Mouse (Mus musculus) hindbrain, embryonic 12.5 days (tissue): ENCODE data around the gene Fam171a1. TPM values are rescaled to one million over a fixed set of nuclear protein-coding genes. Genes with fewer than 3 reads are reported as not detected.

ENCODE experiments used
- ATAC-seq: fragments of 200-750 bp; cut with Nextera tagmentation; 2 replicates; pipeline ENCODE4 v1.8.0; 2017; ENCODE audit warnings: moderate TSS enrichment; ENCODE audit not compliant: low FRiP score
- H3K27ac ChIP-seq: fragments of 300-500 bp; sonication (generic); 2 replicates; pipeline ENCODE4 v1.5.1; 2016; ENCODE audit warnings: mild to moderate bottlenecking
- H3K27me3 ChIP-seq: fragments of 300-500 bp; sonication (generic); 2 replicates; pipeline ENCODE4 v1.6.1; 2016; ENCODE audit warnings: mild to moderate bottlenecking
- H3K36me3 ChIP-seq: fragments of 300-500 bp; sonication (generic); 2 replicates; pipeline ENCODE4 v1.6.1; 2016; ENCODE audit warnings: mild to moderate bottlenecking
- H3K4me1 ChIP-seq: fragments of 300-500 bp; sonication (generic); 2 replicates; pipeline ENCODE4 v1.6.1; 2016
- H3K4me2 ChIP-seq: fragments of 300-500 bp; sonication (generic); replicated peaks from 2 replicates; pipeline ENCODE4 v1.6.1; 2016; ENCODE audit warnings: mild to moderate bottlenecking
- H3K4me3 ChIP-seq: fragments of 300-500 bp; sonication (generic); 2 replicates; pipeline ENCODE4 v1.5.1; 2016; ENCODE audit warnings: mild to moderate bottlenecking
- H3K9ac ChIP-seq: fragments of 300-500 bp; sonication (generic); 2 replicates; pipeline ENCODE4 v1.6.1; 2016; ENCODE audit warnings: mild to moderate bottlenecking, moderate library complexity
- H3K9me3 ChIP-seq: fragments of 300-500 bp; sonication (generic); replicated peaks from 2 replicates; pipeline ENCODE4 v1.6.1; 2016; ENCODE audit warnings: mild to moderate bottlenecking
- WGBS: fragments of 180-500 bp; shearing (Covaris S2); methylation state at CpG from one replicate; pipeline ENCODE4 v1.1.7; 2016; 5-methylcytosine and 5-hydroxymethylcytosine counted together
- polyA plus RNA-seq: library from polyadenylated mRNA; unstranded; fragments of >200 nt; fragmentation: Nextera tagmentation; extraction: Ambion mirVana; gene quantifications from 2 replicates; pipeline ENCODE4 v1.2.1, GENCODE M21; 2016

Fam171a1 gene
- polyA plus RNA-seq, 1 experiment from 2014 or later, result 56.2 TPM

DNA sequence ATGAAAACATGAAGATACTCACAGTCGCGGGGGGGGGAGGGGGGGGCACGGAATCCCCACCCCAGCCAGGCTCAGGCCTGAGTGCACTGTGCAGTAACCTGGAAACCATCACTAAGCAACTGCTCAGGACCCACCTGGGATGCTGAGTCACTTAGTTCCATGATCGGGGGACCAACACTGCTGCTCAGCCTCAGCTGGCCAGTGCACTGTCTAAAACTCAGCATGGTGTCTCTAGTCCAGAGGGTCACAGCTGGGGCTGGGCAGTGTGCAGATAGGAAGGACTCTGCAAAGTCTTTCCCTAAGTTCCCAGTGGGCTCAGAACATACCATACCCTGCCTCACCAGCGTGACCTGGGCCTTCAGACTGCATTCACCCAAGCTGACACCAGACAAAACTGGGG, 26.6 kb downstream of the Fam171a1 start:
- Histone ChIP-seq H3K36me3 (no peaks in the 10 kb centered on the region), H3K4me2 (no peak overlapping the region), H3K9me3 (no peaks in the 10 kb centered on the region), H3K27me3 (no peaks in the 10 kb centered on the region), H3K27ac (no peak overlapping the region), H3K4me3 (no peak overlapping the region), H3K4me1 (peaks cover 32% of the 10 kb centered on the region), H3K9ac (no peak overlapping the region)
- 53% methylated on average over 5 of the region's 5 CpGs for WGBS
- peak; percentile 35 for ATAC-seq

- no peak overlapping the region for H3K4me3 ChIP-seq
- no peak overlapping the region for H3K4me2 ChIP-seq
- 85% methylated on average over 4 of the region's 4 CpGs for WGBS
- no peaks in the 10 kb centered on the region for H3K36me3 ChIP-seq
- no peaks in the 10 kb centered on the region for H3K9me3 ChIP-seq
- no peak overlapping the region for H3K27ac ChIP-seq
- H3K4me1 ChIP-seq, result peaks cover 31% of the 10 kb centered on the region
- no peak for ATAC-seq
- H3K9ac ChIP-seq, result no peak overlapping the region
- H3K27me3 ChIP-seq, result no peaks in the 10 kb centered on the region
These were observed 27.8 kb downstream of the Fam171a1 start for GRCm38 (mm10) chr2:3141804-3142203.

- H3K4me1 ChIP-seq, result peaks cover 17% of the 10 kb centered on the region
- no peaks in the 10 kb centered on the region for H3K27me3 ChIP-seq
- no peak overlapping the region for H3K27ac ChIP-seq
- no peak for ATAC-seq
- WGBS, result 90% methylated on average over 5 of the region's 5 CpGs
- no peaks in the 10 kb centered on the region for H3K36me3 ChIP-seq
- H3K4me3 ChIP-seq, result no peak overlapping the region
- no peak overlapping the region for H3K9ac ChIP-seq
- H3K9me3 ChIP-seq, result no peaks in the 10 kb centered on the region
- H3K4me2 ChIP-seq, result no peak overlapping the region
These were observed 30.3 kb downstream of the Fam171a1 start for GRCm38 (mm10) chr2:3144291-3144690.

DNA sequence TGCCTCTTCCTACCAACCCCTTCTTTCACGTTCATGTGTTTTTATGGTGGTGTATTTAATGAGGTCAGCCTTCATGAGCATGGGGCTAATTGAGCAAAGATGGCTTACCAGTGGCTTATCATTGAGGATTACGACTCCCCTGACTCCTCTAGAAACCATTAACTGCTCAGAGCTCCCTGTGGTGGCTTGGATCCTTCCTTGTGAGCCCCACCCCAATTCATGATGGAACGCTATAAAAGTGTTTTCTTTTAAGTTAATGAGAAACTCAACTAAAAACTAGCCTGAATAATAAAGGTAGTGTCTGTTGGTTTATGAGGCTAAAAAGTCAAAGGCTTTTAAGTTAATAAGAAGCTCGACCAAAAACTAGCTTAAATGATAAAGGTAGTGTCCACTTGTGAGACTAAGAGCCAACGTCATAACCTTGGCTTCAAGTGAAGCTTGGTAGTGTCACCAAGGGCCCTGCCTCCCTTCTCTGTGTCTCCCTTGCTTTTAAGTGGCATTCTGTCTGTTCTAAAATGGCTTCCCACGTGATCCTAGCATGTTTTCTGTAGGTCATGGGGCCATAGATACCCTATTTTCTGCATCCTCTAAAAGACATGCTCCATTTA, 33.6 kb downstream of the Fam171a1 start:
- WGBS, result 87% methylated on average over 6 of the region's 6 CpGs

GRCm38 (mm10) chr2:3148731-3149130, 34.7 kb downstream of the Fam171a1 start:
- no peaks in the 10 kb centered on the region for H3K27me3 ChIP-seq
- 90% methylated on average over 8 of the region's 8 CpGs for WGBS

More for the DNA sequence above, 33.6 kb downstream of the Fam171a1 start:
- no peaks in the 10 kb centered on the region for H3K36me3 ChIP-seq
- H3K4me2 ChIP-seq, result no peak overlapping the region
- no peak overlapping the region for H3K4me3 ChIP-seq
- H3K9me3 ChIP-seq, result no peaks in the 10 kb centered on the region
- no peak overlapping the region for H3K27ac ChIP-seq
- H3K9ac ChIP-seq, result no peak overlapping the region
- ATAC-seq, result no peak
- H3K27me3 ChIP-seq, result no peaks in the 10 kb centered on the region
- H3K4me1 ChIP-seq, result peaks cover 9% of the 10 kb centered on the region; the same call in 1 of the 2 replicates

GRCm38 (mm10) chr2:3150324-3150723, 36.3 kb downstream of the Fam171a1 start:
- H3K27me3 ChIP-seq, result no peaks in the 10 kb centered on the region
- no peak overlapping the region for H3K4me3 ChIP-seq
- no peak overlapping the region for H3K9ac ChIP-seq
- no peak overlapping the region for H3K4me2 ChIP-seq
- H3K27ac ChIP-seq, result no peak overlapping the region
- H3K4me1 ChIP-seq, result peaks cover 3% of the 10 kb centered on the region
- H3K9me3 ChIP-seq, result no peaks in the 10 kb centered on the region
- WGBS, result 87% methylated on average over 5 of the region's 5 CpGs
- ATAC-seq, result no peak
- H3K36me3 ChIP-seq, result no peaks in the 10 kb centered on the region

More at GRCm38 (mm10) chr2:3148731-3149130, 34.7 kb downstream of the Fam171a1 start:
- H3K27ac ChIP-seq, result no peak overlapping the region
- H3K4me2 ChIP-seq, result no peak overlapping the region
- no peak for ATAC-seq
- H3K4me1 ChIP-seq, result peaks cover 4% of the 10 kb centered on the region
- no peaks in the 10 kb centered on the region for H3K36me3 ChIP-seq
- H3K9ac ChIP-seq, result no peak overlapping the region
- H3K9me3 ChIP-seq, result no peaks in the 10 kb centered on the region
- no peak overlapping the region for H3K4me3 ChIP-seq

DNA sequence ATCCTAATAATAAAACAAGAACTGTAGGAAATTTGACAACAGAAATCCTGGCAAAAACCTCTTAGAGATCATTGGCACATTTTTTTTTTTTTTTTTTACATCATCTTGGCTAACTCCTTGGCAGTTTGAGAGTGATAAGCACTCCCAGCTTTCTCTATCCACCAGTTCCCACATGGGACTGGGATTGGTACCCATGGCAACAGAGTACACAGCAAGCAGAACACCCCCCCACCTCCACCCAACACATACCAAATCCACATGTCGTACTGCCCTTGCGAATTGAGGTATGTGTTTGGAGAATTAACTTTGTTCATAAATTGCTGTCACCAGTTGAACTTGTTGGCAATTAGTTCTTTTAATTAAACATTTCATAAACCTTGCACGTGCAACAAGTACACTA, 37.3 kb downstream of the Fam171a1 start:
- H3K4me1 ChIP-seq, result peaks cover 3% of the 10 kb centered on the region
- no peaks in the 10 kb centered on the region for H3K36me3 ChIP-seq
- H3K4me2 ChIP-seq, result no peak overlapping the region
- WGBS, result 81% methylated on average over 3 of the region's 3 CpGs
- no peaks in the 10 kb centered on the region for H3K9me3 ChIP-seq
- H3K27ac ChIP-seq, result no peak overlapping the region
- H3K27me3 ChIP-seq, result no peaks in the 10 kb centered on the region
- ATAC-seq, result no peak
- H3K9ac ChIP-seq, result no peak overlapping the region
- no peak overlapping the region for H3K4me3 ChIP-seq

GRCm38 (mm10) chr2:3154091-3154665, 40.2 kb downstream of the Fam171a1 start:
- Histone ChIP-seq H3K27ac (no peak overlapping the region), H3K4me1 (peaks cover 8% of the 10 kb centered on the region), H3K27me3 (no peaks in the 10 kb centered on the region), H3K9me3 (no peaks in the 10 kb centered on the region), H3K9ac (no peak overlapping the region), H3K4me2 (no peak overlapping the region), H3K36me3 (no peaks in the 10 kb centered on the region), H3K4me3 (no peak overlapping the region)
- ATAC-seq, result no peak
- 89% methylated on average over 1 of the region's 1 CpGs for WGBS

GRCm38 (mm10) chr2:3154986-3155385, 41.0 kb downstream of the Fam171a1 start:
- ATAC-seq, result no peak
- H3K4me2 ChIP-seq, result no peak overlapping the region
- WGBS, result 82% methylated on average over 2 of the region's 2 CpGs
- no peaks in the 10 kb centered on the region for H3K36me3 ChIP-seq
- no peaks in the 10 kb centered on the region for H3K27me3 ChIP-seq
- H3K9ac ChIP-seq, result no peak overlapping the region
- peaks cover 8% of the 10 kb centered on the region for H3K4me1 ChIP-seq
- no peaks in the 10 kb centered on the region for H3K9me3 ChIP-seq
- H3K27ac ChIP-seq, result no peak overlapping the region
- H3K4me3 ChIP-seq, result no peak overlapping the region

GRCm38 (mm10) chr2:3157030-3157429, 43.0 kb downstream of the Fam171a1 start:
- no peaks in the 10 kb centered on the region for H3K9me3 ChIP-seq
- no peak overlapping the region for H3K27ac ChIP-seq
- no peak for ATAC-seq
- no peak overlapping the region for H3K4me2 ChIP-seq
- H3K4me3 ChIP-seq, result no peak overlapping the region
- no peaks in the 10 kb centered on the region for H3K36me3 ChIP-seq
- H3K4me1 ChIP-seq, result peaks cover 5% of the 10 kb centered on the region; the same call in 1 of the 2 replicates
- H3K9ac ChIP-seq, result no peak overlapping the region
- no peaks in the 10 kb centered on the region for H3K27me3 ChIP-seq
- WGBS, result 91% methylated on average over 3 of the region's 3 CpGs

- no peaks in the 10 kb centered on the region for H3K27me3 ChIP-seq
- peaks cover 5% of the 10 kb centered on the region; the same call in 1 of the 2 replicates for H3K4me1 ChIP-seq
- no peaks in the 10 kb centered on the region for H3K9me3 ChIP-seq
- H3K27ac ChIP-seq, result no peak overlapping the region
- no peak for ATAC-seq
- 81% methylated on average over 10 of the region's 10 CpGs for WGBS
- no peaks in the 10 kb centered on the region for H3K36me3 ChIP-seq
- H3K4me2 ChIP-seq, result no peak overlapping the region
- H3K4me3 ChIP-seq, result no peak overlapping the region
- H3K9ac ChIP-seq, result no peak overlapping the region
These were observed 43.8 kb downstream of the Fam171a1 start for GRCm38 (mm10) chr2:3157661-3158344.

DNA sequence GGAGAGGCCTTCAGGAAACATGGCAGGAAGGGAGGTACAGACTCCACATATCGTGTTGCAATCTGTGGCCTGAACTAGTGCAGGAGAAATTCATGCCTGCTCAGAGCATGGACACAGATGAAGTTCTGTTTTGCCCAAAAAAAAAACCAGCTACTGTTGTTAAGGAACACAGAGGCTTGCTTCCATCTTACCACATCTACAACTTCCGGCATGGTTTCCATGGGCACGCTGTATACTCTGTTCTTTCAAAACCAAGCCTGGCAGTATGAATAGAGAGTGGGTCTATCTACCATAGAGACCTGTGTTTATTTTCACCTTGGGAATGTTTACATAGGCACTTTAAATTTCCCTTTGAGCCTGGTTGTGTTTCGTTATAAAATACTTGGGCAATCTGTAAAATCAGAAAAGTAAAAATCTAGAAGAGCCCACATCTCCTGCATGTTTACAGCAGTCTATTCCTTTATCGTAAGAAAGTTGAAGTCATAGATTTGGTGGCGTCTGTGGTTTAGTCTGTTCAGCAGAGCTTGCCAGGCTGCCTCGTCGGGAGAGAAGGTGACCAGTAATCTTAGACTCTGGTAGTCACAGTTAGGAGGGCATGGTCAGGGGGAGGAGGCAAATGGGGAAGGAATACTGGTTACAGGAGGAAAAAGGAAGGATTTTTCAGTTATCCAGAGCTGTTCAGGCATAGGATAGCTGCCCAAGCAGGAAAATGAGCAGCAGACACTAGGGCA, 44.8 kb downstream of the Fam171a1 start:
- no peak overlapping the region for H3K4me3 ChIP-seq
- H3K4me2 ChIP-seq, result no peak overlapping the region
- no peaks in the 10 kb centered on the region for H3K9me3 ChIP-seq
- H3K9ac ChIP-seq, result no peak overlapping the region
- ATAC-seq, result no peak
- WGBS, result 83% methylated on average over 8 of the region's 8 CpGs
- H3K4me1 ChIP-seq, result peaks cover 5% of the 10 kb centered on the region; the same call in 1 of the 2 replicates
- H3K36me3 ChIP-seq, result no peaks in the 10 kb centered on the region
- peak overlapping the region; percentile 46; the same call in 1 of the 2 replicates for H3K27ac ChIP-seq
- no peaks in the 10 kb centered on the region for H3K27me3 ChIP-seq
